24 mouse cellular contexts compared by ENCODE assay signal in genomic region chr5:43982896-43983295, GRCm38 (mm10). TPM values are rescaled to one million over a fixed set of nuclear protein-coding genes. Genes with fewer than 3 reads are reported as not detected.
DNase-seq lines count a peak whose midpoint lies in the region; ATAC-seq and TF ChIP-seq lines count a peak whose summit lies in the region.
"Had no signal": no experiment of that assay in that cellular context is flagged by ENCODE, and none has a peak within 500 bp of the region (broad histone marks: within the 10 kb centered on the region; RNA-seq: fewer than 3 reads in every experiment).

No protein-coding gene starts in this region.

- TF ChIP-seq POLR2A in myocyte (IDR thresholded peaks at IDR 0.05; ENCODE audit: insufficient read length, low read depth): no peak
- TF ChIP-seq POLR2A in thymus, adult 2 months (IDR thresholded peaks at IDR 0.05; ENCODE audit: control insufficient read depth, extremely low read depth, insufficient read depth, low read length, poor library complexity): no peak

- DNase-seq in lung, postnatal 4 days: no peak
- peak; percentile 83 for DNase-seq in ES-CJ7 (ENCODE audit: low read depth, low spot score)
- DNase-seq in R1 (ENCODE audit: low read depth, low spot score): peak; percentile 100
- DNase-seq in thymus, adult 2 months: no peak
- DNase-seq: adrenal gland, postnatal 10 days; cerebellum, adult 11 months; cerebellum, postnatal 14 days; gastrocnemius, postnatal 36 days; heart, postnatal 10 days; kidney, adult 9 months; lung, embryonic 14.5 days; right cerebral cortex, postnatal 25 days had no signal

- H3K9me3 ChIP-seq in lung, embryonic 15.5 days: no peaks in the 10 kb centered on the region
- H3K9me3 ChIP-seq in forebrain, embryonic 16.5 days (ENCODE audit: control insufficient read depth, low read length): no peaks in the 10 kb centered on the region
- H3K9me3 ChIP-seq: embryonic facial prominence, embryonic 12.5 days; forebrain, embryonic 15.5 days; heart, embryonic 10.5 days; hindbrain, embryonic 13.5 days had no signal

- no peak overlapping the region for H3K9ac ChIP-seq in lung, embryonic 15.5 days
- no peak overlapping the region for H3K9ac ChIP-seq in forebrain, embryonic 16.5 days (replicated peaks; ENCODE audit: low read depth, low read length)
- H3K9ac ChIP-seq: embryonic facial prominence, embryonic 12.5 days; forebrain, embryonic 15.5 days; hindbrain, embryonic 13.5 days; lung, embryonic 14.5 days had no signal

- ATAC-seq in lung, embryonic 15.5 days (ENCODE audit: borderline replicate concordance, extremely low read depth, low FRiP score, low TSS enrichment): no peak
- no peak for ATAC-seq in forebrain, embryonic 16.5 days
- ATAC-seq: activated CD4-positive, CD25-positive, alpha-beta regulatory T cell, adult 4 months; forebrain, embryonic 15.5 days; midbrain, embryonic 16.5 days had no signal

- no peak for TF ChIP-seq CTCF in thymus, adult 2 months (IDR thresholded peaks at IDR 0.05; ENCODE audit: borderline replicate concordance, control insufficient read depth, extremely low read depth, insufficient read depth, low read length, poor library complexity)

- H3K27ac ChIP-seq in lung, embryonic 15.5 days: peak overlapping the region; percentile 58; the same call in 1 of the 2 replicates
- H3K27ac ChIP-seq in forebrain, embryonic 16.5 days (ENCODE audit: low read length): no peak overlapping the region
- H3K27ac ChIP-seq in thymus, adult 2 months (ENCODE audit: control insufficient read depth, insufficient read depth, low read length): no peak overlapping the region
- H3K27ac ChIP-seq: embryonic facial prominence, embryonic 12.5 days; forebrain, embryonic 15.5 days; heart, embryonic 10.5 days; hindbrain, embryonic 13.5 days had no signal

- 0 out of 2 replicates have a peak, but pooled peaks cover 6% of the 10 kb centered on the region for H3K4me1 ChIP-seq in lung, embryonic 15.5 days
- H3K4me1 ChIP-seq in forebrain, embryonic 16.5 days (replicated peaks; ENCODE audit: control insufficient read depth, insufficient read depth, low read length): no peaks in the 10 kb centered on the region
- no peaks in the 10 kb centered on the region for H3K4me1 ChIP-seq in thymus, adult 2 months (replicated peaks; ENCODE audit: control insufficient read depth, insufficient read depth, low read length)
- H3K4me1 ChIP-seq: embryonic facial prominence, embryonic 12.5 days; forebrain, embryonic 15.5 days; heart, embryonic 10.5 days; hindbrain, embryonic 13.5 days had no signal

- 41% methylated on average over 1 of the region's 1 CpGs for WGBS in lung, embryonic 15.5 days
- WGBS in forebrain, embryonic 16.5 days: 45% methylated on average over 1 of the region's 1 CpGs
- WGBS in thymus, adult 2 months: 78% methylated on average over 1 of the region's 1 CpGs

- H3K36me3 ChIP-seq in lung, embryonic 15.5 days: no peaks in the 10 kb centered on the region
- no peaks in the 10 kb centered on the region for H3K36me3 ChIP-seq in myocyte (ENCODE audit: control insufficient read depth, insufficient read depth)
- H3K36me3 ChIP-seq in forebrain, embryonic 16.5 days (ENCODE audit: control insufficient read depth, insufficient read depth): no peaks in the 10 kb centered on the region
- H3K36me3 ChIP-seq in thymus, adult 2 months (ENCODE audit: control insufficient read depth, insufficient read depth, low read length): no peaks in the 10 kb centered on the region
- H3K36me3 ChIP-seq: embryonic facial prominence, embryonic 12.5 days; forebrain, embryonic 15.5 days; heart, embryonic 10.5 days; hindbrain, embryonic 13.5 days had no signal

- H3ac ChIP-seq in myocyte (ENCODE audit: control insufficient read depth, insufficient read length): no peak overlapping the region

- H3K79me2 ChIP-seq in myocyte (ENCODE audit: control insufficient read depth, insufficient read depth): no peaks in the 10 kb centered on the region

- no peak overlapping the region for H3K4me3 ChIP-seq in lung, embryonic 15.5 days
- no peak overlapping the region for H3K4me3 ChIP-seq in myocyte
- H3K4me3 ChIP-seq in forebrain, embryonic 16.5 days (replicated peaks; ENCODE audit: low read length): no peak overlapping the region
- H3K4me3 ChIP-seq in thymus, adult 2 months (ENCODE audit: control insufficient read depth, insufficient read depth, low read length): no peak overlapping the region
- H3K4me3 ChIP-seq: embryonic facial prominence, embryonic 12.5 days; forebrain, embryonic 15.5 days; heart, embryonic 10.5 days; hindbrain, embryonic 13.5 days had no signal

- no peaks in the 10 kb centered on the region for H3K27me3 ChIP-seq in lung, embryonic 15.5 days
- H3K27me3 ChIP-seq in myocyte (ENCODE audit: control insufficient read depth, insufficient read depth, insufficient read length): no peaks in the 10 kb centered on the region
- H3K27me3 ChIP-seq in forebrain, embryonic 16.5 days (replicated peaks; ENCODE audit: control insufficient read depth, insufficient read depth, low read length): no peaks in the 10 kb centered on the region
- no peaks in the 10 kb centered on the region for H3K27me3 ChIP-seq in thymus, adult 2 months (ENCODE audit: control insufficient read depth, insufficient read depth, low read length)
- H3K27me3 ChIP-seq: embryonic facial prominence, embryonic 12.5 days; forebrain, embryonic 15.5 days; hindbrain, embryonic 13.5 days had no signal

- H3K4me2 ChIP-seq in lung, embryonic 15.5 days: no peak overlapping the region
- H3K4me2 ChIP-seq in myocyte (ENCODE audit: low read depth): peak overlapping the region; percentile 15
- no peak overlapping the region for H3K4me2 ChIP-seq in forebrain, embryonic 16.5 days (ENCODE audit: low read length)
- H3K4me2 ChIP-seq: embryonic facial prominence, embryonic 12.5 days; forebrain, embryonic 15.5 days; hindbrain, embryonic 13.5 days; liver, embryonic 11.5 days; lung, embryonic 14.5 days had no signal

TF ChIP-seq in myocyte, 11 proteins besides CTCF, POLR2A, EP300 and RAD21:
- TF ChIP-seq USF1 (IDR thresholded peaks at IDR 0.05; ENCODE audit: low read depth) (no peak), TCF3 (IDR thresholded peaks at IDR 0.05; ENCODE audit: insufficient read length, low read depth) (no peak), MYOD1 (IDR thresholded peaks at IDR 0.05; ENCODE audit: control insufficient read depth in 1 of 3, insufficient read length in 2 of 3, low read depth in 2 of 3) (no peak)

RNA-seq across cellular contexts. Expression of gene Fgfbp1, which starts 1.3 kb away (rescaled TPM):
- polyA plus RNA-seq in lung, embryonic 15.5 days (2015; fragmentation: Nextera tagmentation; extraction: Ambion mirVana): 22.6 and 27.0 TPM in 2 replicates
- polyA plus RNA-seq in myocyte (2012; fragmentation: generic; extraction: Trizol): 4.5 TPM
- 7.9 and 10.0 TPM in 2 replicates for polyA plus RNA-seq in forebrain, embryonic 16.5 days (2015; fragmentation: Nextera tagmentation; extraction: Ambion mirVana)
- 0.69 and 0.78 TPM in 2 replicates for polyA plus RNA-seq in thymus, adult 2 months (2012; rRNA removed)
- polyA plus RNA-seq: activated CD4-positive, CD25-positive, alpha-beta regulatory T cell, adult 4 months; liver, embryonic 11.5 days; spleen, adult 2 months; urinary bladder, adult 2 months had no signal

Comparison
In these comparisons a context has a peak if more than half of its experiments do, and no peak if none do; other contexts are left out.
1. DNase-seq: peak in ES-CJ7 (single experiment) and R1 (single experiment); none in lung, postnatal 4 days (0 of 2) and thymus, adult 2 months (single experiment).